Mouse (Mus musculus) naive thymus-derived CD4-positive, alpha-beta T cell, adult 2 months (primary cell): ENCODE results near the gene Krt25.

Source experiments
- DNase-seq: peaks from one replicate; pipeline ENCODE4 v3.0.0-alpha.2; 2011; ENCODE audit warnings: low read depth

Gene Krt25

DNA sequence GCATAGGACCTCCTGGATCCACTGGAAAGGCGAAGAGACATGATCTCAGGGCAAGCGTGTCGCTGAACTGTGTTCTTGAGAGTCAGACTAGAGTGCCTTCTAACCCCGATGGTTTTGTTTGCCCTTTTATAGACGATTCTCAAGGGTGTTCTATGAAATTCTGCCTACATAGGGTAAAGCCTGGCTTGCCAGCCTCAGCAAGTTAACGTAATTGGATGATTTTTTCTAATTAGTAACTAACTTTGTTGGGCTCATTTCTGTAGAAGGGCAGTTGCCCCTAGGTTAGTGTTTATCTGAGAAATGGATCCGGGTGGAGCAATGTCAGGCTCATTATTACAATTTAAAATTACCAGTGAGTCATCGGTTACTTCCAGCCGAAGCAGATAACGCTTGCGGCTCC, at the start of gene Krt25:
Krt25 (minus strand) TSS at position 101 of the 400 bp plus-strand sequence.
- DNase-seq: no peak

DNA sequence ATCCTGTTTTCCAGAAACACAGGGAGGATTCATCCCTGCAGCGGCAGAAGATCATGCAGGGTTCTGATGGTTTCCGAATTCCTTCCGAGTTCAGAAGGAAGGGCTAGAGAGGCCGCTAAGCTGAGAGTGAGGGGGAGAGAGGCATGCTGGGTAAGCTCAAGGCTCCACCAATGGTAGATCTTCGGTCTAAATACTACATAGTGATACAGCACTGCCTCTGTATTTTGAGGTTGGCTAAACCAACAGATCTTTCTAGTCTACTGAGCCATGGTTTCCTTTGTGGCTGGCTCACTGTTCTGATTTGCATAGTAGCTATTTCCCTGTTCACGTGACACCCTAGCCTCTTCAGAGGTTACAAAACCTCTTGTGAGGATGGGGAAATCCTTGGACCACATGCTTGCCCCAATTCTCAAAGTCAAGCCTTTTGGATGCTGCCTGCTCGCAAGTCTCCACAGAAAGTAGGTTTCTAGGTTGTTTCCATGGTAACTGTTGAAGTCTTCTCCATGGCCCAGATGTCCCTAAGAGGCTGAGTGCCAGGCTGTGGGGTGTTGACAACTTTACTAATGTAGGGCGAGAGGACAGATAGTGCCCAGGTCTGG, 47.2 kb upstream of the Krt25 start:
- no peak for DNase-seq

DNA sequence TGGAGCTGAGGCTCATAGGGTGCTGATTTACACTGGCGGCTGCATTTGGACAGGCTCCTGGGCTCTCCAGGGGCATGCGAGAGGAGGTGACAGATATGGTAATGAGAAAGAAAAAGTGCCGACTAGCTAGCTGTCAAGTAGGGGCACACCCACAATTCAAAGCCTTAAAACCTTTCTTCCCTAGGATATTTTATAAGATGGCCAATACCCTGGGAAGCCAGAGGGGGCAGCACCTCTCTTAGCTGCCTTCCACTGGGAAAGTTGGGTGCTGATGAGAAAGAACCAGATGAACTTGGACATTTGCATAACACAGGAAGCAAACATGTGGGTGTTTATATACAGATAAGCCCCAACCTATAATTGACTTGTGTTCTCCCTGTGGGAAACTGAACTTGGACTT, 46.5 kb upstream of the Krt25 start:
- DNase-seq: no peak

DNA sequence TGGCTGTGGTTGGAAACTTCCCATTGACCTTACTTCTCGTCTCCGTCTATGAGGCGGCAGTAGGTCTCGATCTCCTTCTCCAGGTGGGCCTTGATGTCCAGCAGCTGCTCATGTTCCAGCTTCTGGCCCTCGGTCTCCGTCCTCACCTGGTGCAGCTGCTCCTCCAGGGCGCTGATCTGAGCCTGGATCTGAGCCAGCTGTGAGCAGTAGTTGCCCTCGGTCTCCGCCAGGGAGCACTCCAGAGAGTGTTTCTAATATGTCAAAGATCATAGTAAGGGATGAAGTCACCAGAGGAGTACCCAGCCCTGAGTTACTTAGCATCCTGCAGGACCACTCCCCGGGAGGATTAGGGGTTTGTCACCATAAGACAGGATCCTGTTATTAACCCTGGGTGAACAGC, 44.0 kb upstream of the Krt25 start:
- DNase-seq: no peak

DNA sequence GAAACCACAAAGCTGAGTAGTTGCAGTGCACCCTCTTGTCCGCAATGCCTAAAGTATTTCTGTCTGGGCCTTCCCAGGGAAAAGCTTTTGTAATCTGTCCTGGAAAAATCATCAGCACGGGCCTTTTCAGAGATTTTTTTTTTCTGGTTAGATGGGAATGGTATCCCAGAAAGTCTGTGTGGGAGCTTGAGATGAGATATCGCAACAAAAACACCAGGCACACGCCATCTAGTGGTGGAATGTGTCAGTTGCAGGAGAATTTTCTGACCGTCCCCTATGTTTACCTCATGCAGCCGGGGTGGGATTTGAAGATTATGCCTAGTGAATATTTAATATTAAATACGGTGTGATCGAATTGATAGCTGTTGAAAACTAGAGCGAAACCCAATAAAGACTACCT, 41.7 kb upstream of the Krt25 start:
- DNase-seq: peak; percentile 58

DNA sequence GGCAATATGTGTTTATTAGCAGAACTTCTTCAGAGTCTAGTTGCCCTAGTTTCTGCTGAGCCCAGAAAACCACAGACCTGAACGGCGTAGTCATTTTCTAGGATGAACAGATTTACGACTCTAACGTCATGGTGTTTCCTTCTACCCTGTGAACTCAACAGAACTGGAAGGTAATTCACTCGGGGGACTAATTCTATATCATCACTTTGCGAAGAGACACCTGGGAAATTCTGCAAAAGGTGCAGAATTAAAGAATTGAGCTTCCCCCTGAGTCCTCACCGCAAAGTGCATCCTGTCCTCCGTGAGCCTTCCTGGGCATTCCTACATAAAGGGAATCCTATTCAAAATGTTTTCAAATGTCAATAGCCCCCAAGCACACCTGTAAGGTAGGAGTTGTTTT, 38.7 kb upstream of the Krt25 start:
- no peak for DNase-seq

DNA sequence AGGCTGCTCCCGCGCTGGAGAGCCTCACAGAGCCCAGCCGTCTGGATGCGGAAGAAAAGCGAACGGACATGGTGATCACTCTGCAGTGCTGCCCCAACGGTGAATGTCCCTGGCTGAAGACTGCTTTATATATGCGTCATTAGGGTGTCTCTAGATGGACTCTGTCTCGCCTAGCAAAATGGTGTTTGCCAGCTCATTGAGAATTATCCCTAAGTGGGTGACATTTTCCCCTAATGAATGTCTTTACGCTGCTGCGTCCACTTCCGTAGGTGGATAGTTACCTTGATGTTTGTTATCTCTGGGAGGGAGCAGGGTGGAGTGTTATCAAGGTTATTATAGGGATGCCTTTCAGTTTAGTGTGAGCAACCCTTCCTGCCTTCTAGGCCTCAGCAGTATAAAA, 28.3 kb upstream of the Krt25 start, which contains the start of gene Krt27:
Krt27 (minus strand) TSS at position 101 of the 400 bp plus-strand sequence.
- DNase-seq: no peak

DNA sequence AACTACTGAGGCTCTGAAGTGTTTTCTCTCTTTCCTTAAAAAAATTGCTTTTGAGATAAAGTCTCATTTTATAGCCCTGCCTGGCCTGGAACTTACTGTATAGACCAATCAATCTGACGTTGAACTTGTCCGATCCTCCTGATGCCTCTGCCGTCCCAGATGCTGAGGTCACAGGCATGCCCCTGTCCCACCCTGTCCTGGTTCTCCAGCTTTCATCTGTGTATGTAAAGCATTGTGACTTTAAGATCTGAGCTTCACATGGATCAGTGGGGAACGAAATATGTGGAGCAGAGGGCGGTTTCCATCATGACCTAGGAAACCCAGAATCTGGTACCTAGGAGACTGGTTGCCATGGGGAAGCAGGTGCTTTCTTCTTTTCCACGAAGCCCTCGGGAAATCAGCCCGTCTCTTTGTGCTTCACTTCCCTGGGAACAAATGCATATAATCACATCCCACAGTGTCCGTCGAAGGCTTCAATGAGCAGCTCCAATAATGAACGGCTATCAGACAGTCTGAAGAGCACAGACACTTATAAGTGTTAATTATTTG, 16.6 kb upstream of the Krt25 start:
- no peak for DNase-seq

DNA sequence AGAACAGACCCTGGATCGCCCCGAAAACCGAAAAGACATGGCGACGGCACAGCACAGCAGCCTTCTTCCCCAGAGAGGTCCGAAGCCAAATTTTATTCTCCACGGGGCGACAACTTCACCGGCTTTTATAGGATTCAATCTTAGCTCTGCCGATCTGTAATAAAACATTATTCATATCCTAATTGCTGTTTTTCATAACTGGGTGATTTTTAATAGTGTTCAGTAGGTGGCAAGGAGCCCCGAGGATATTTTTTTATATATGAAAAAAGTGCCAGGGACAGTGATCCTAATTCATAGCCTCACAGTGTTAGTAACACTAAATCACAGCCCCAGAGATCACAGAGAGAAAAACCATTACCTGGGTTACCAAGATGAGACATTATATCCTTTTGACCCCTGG, 15.1 kb upstream of the Krt25 start, which contains the start of gene Krt26:
Krt26 (minus strand) TSS at position 101 of the 400 bp plus-strand sequence.
- no peak for DNase-seq

DNA sequence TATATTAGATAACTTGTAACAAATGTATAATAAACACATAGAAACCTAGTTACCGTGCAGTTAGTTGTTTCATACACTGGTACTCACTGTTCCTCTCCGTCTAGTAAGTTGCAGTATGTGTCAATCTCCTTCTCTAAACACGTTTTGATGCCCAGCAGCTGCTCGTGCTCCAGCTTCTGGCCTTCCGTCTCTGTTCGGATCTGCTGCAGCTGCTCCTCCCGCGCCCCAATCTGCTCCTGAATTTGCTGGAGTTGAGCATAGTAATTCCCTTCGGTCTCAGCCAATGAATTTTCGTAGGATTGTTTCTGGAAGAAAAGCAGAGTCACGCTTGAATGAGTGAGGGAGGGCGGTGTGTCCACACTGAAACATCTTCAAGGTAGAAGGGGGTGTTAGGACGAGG, 10.7 kb upstream of the Krt25 start:
- DNase-seq: no peak

DNA sequence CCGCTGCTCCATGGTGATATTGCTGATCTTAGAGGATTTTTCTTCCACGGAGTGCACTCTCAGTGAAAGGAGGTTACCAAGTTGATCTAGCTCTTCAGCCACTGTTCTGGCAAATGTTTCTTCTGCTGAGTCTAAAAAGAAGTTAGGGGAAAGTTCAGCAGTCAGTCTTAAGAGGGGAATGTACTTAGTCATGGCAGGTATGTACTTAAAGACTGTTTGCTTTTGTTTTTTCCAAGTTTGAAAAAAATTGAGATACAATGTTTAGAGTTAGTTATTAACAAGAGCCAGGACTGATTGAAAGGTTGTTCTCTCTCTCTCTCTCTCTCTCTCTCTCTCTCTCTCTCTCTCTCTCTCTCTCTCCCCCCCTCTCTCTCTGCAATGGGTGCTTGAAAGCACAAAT, 6.9 kb upstream of the Krt25 start:
- no peak for DNase-seq

DNA sequence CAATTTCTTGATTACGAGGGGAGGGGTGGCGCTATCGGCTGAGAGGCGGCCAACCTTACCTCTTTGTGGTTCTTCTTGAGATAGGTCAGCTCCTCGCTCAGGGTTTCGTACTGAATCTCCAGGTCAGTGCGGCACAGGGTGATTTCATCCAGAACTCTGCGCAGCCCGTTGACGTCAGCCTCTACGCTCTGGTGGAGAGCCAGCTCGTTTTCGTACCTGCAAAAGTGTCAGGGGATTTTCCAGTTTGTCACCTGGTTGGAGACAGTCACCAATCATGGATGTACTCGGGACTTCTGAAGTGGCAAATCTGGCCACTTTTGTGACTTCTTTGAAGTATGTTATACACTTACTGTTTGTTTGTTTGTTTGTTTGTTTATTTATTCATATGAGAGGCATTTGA, 1.7 kb downstream of the Krt25 start:
- no peak for DNase-seq

DNA sequence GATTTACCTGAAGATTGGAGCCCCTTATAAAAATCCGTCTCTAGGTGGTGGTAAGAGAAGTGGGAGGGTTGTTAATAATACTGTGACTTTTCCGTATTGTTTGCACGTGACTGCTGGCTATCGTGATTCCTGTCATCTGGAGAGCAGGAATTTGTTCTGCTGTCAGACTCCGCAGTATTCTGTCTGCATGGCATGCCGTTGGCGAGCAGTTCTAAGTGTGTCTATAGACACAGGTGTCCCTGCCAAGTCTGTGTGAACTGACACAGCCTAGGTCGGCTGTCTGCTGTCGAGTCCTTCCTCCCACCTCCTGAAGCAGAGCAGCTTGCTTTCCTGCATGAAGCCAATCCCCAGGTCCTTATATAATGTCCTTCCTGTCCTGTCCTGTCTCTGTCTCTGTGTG, 3.6 kb downstream of the Krt25 start:
- DNase-seq: no peak

DNA sequence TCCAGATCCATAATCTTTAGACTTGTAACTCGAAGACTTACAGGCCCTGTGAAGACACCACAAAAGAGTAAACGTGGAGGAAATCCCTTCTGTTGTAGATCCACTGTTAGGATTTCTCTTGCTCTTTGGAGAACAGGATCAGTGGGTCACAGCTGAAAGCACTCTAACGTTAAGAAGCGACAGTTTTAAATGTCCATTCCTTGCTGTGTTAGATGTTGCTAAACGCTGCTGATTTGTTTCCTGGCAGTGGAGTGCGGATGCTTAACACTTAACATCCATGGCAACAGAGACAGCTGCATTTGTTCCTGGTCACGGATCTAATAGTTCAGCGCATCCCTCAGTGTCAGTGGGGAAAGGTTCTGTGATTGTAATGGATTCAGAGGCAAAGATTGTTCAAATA, 6.2 kb downstream of the Krt25 start:
- no peak for DNase-seq

DNA sequence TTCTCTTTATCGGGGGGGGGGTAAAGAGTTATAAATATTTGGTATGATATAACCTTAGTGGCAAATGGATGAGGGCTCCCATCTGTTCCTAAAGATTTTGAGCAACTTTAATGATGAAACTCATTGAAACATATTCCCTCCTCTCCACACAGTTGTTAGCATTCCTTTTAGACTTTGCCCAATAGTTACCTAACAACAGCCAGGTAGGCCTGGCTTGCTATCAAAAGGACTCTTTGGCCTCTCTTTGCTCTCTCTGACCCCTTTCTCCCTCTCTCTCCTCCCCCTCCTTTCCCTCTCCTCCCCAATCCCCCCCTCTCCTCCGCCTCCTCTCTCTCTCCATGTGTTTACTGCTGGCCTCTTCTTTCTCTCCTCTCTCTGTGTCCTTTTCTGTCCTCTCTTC, 8.2 kb downstream of the Krt25 start:
- no peak for DNase-seq

DNA sequence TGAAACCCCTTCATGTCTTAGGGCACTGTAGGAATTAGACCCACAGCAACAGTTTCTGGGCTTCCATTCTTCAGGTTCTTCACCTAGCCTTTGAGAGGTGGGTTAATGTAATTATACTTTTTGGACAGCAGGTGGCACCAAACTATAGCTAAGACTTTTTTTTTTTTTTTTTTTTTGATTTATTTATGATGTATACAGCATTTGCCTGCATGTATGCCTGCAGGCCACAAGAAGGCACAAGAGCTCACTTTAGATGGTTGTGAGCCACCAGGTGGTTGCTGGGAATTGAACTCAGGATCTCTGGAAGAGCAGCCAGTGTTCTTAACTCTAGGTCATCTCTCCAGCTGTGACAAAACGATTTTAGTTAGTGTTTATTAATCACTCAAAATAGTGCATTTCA, 11.9 kb downstream of the Krt25 start:
- DNase-seq: peak; percentile 80

DNA sequence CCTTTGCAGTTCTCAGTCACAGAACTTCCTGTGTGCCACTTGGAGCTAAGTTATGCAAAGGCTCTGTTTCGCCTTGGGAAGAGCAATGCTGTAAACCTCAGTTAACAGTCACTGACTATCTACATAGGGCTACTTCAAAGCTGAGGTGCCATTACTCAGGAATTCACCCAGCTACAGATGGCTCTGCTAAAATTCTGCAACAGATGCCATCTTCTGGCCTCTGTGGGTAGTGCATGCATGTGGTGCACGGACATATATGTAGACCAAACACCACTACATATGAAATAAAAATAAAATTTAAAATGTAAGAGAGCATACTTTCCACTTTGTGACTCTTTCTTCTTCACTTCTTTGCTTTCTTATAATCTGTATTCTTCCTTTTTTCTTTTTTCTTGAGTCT, 15.2 kb downstream of the Krt25 start:
- peak; percentile 87 for DNase-seq

DNA sequence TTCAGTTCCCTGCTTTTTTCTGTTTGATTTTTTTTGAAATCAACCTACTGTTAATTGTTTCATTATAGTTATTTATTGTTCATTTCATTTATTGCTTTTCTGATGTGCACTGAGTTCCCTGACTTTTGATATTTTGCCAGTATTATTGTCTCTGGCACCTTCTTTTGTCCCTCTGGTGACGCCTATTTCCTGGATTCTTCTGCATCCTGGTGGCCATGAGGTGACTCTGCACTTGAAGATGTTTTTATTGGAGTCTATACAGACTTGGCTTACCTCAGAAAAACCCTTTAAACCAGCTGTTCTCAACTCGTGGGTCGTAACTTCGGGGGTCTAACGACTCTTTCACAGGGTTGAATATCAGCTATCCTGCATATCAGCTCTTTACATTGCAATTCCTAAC, 27.7 kb downstream of the Krt25 start:
- peak; percentile 44 for DNase-seq

DNA sequence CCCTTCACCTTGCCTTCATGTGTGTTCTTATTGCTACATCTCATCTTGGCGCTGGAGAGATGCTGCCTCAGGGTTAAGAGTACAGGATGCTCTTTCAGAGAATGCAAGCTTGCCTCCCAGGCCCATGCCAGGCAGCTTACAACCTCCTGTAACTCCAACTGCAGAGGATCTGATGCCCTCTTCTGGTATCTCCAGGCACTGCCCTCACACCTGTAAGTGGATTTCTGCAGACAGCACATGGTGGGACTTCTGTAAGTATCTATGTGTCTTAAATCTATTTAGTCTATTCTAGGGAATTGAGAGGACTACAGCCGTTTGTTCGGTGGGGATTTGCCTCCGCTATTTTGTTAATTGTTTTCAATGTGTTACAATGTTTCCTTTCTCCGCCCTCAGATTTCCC, 29.9 kb downstream of the Krt25 start:
- DNase-seq: peak; percentile 84

DNA sequence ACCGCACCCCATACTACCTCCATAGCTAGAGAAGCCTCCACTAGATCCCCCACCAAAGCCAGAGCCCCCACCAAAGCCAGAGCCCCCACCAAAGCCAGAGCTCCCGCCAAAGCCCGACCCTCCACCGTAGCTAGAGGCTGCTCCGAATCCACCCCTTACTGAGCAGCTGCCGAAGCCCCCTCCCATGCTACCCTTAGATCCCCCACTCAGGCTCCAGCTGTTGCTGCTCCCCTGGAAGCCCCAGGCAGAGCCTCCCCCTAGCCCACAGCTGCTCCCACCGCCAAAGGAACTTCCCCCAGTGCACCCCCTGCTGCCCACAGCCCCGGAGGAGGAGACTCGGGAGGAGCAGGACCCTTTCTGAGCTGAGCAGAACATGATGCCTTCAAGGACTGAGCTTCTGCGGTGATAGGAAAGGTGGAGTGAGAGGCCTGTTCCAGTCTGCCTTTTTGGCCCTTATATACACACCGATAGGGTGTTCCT, 37.9 kb downstream of the Krt25 start, which contains the start of gene Krt24:
Krt24 (minus strand) TSS at position 430 of the 480 bp plus-strand sequence.
- no peak for DNase-seq

DNA sequence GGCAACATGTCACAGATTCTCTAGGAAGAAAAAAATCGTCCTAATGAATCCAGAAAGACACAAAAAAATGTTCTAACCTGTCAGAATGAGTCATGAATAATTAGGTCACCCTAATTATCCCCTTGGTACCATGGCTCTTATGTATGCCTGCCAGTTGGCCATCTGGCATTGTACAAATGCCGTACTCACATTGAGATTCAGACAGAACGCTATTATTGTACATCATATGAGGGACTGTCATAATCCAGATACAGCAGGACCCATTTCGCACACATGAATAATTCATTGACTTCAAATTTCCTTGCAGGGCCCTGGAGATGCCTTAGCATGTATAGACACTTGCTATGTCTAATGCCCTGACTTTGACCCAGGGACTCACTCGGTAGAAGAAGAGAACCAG, 38.7 kb downstream of the Krt25 start:
- no peak for DNase-seq

DNA sequence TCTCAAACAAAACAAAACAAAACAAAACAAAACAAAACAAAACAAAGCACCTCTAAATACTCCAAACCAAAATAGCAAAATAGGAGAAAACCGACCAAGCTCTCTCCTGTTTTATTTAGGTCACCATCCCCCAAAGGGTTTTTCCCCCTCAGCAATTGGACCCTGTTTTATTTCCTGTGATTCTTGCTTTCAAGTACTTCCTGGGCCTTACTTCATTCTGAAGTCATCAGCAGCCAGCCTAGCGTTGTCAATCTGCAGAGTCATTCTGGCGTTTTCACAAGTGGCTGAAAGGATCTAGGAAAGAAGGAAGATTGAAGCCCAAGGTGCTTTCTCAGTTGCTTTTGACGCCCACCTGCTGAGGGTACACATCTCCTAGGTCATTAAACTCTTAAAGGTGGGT, 39.4 kb downstream of the Krt25 start:
- DNase-seq: peak; percentile 30

DNA sequence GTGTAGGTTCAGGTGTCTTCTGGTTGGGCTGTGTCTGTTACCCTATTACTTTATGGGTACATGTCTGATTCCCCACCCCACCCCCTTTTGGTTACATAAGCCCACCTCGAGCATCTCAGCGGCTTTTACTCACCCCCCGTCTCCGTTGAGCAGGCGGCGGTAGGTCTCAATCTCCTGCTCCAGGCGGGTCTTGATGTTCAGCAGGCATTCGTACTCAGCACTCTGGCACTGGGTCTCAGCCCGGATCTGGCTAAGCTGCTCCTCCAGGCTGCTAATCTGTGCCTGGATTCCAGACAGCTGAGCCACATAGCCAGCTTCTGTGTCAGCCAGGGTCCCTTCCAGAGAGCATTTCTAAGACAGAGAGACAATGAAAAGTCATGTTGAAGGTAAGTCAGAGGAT, 41.6 kb downstream of the Krt25 start:
- DNase-seq: no peak

DNA sequence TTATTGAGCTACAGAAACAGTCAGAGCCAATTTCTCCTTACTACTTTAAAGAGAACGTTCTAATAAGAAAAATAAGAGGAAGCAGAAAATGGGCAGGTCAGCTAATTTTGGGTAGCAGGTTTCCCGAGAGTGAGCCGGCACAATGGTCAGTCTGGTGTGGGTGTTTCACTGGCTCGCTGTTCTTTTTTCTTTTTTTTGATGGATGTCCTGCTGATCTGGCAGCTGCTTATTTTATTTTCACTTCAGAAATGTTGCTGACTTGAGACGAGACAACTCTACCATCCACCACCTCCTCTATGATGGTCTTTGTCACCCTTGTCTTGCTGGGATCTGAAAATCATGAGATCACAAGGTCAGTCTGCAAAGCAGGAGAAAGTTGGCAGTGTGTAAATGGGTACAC, 42.8 kb downstream of the Krt25 start:
- no peak for DNase-seq
